Mouse (Mus musculus) ovary, postnatal 36 days (tissue): Measurements from ENCODE around the gene Nfe2l3.
"Not testable (repeated sequence)": the region's sequence is repeated elsewhere in the genome, so short reads cannot be mapped to it uniquely, and the experiment has no call there.

ENCODE experiments used
- DNase-seq: peaks from one replicate; pipeline ENCODE4 v3.0.0; 2022; ENCODE audit warnings: low spot score, mixed read lengths

The Nfe2l3 gene

DNA sequence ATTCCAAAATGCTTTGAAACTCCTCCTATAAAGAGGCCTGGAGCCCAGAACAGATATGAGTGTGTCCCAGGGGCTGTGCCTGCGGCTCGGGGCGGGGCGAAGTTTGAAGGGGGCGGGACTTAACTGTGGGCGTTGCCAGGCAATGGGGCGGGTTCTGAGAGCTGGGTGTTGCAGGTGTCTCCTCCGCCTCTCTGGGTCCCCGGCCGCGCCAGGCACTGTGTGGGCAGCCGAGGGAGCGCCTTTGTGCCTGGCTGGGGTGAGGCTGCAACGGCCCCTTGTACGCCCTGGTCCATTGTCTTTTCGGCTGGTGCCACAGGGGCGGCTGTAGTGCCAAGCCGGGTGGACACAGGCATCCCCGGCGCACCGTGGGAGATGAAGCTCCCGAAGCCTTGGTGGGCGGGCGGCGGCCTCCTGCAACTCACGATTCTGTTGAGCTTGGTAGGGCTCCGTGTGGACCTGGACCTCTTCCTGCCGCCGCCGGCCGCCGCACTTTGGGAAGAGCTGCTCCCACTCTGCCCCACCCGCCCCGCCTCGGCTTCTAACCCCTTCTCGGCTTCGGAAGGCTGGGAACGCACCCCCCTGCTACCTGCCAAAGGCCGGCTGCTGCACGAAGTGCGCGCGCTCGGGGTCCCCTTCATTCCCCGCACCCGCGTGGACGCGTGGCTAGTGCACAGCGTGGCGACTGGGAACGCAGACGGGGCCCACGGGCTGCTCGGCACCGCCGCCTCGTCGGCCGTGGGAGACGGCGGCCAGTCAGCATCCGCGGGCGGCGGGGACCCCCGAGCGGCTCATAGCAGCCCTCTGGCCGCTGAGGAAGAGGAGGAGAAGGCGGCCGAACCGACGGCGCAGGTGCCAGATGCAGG, at the start of gene Nfe2l3:
Gene Nfe2l3 (plus strand): TSS at position 136 of the 863 bp plus-strand sequence.
- peak; percentile 66 for DNase-seq

GRCm38 (mm10) chr6:51383769-51384755, 48.4 kb upstream of the Nfe2l3 start:
- peak; percentile 72 for DNase-seq

DNA sequence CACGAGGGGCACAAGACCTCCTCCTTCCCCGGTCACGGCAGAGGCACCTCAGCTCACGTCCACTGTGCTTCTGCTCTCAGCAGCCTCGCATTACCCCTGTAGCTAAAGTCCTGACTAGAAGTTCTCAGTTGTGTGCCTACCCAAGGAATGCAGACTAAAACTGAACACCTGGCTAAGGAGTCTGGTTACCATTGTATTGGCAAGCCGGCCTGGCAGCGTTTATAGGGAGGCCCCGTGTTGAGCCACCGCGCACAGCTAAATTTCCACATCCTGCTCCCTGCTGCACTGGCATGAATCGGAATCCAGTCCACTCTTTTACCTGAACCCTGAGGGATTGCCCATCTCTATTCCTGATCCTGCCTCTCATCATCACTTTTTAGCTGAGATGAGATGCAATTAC, 42.0 kb upstream of the Nfe2l3 start:
- DNase-seq, result no peak

- DNase-seq, result no peak
Observed at GRCm38 (mm10) chr6:51391816-51392490, 40.5 kb upstream of the Nfe2l3 start.

DNA sequence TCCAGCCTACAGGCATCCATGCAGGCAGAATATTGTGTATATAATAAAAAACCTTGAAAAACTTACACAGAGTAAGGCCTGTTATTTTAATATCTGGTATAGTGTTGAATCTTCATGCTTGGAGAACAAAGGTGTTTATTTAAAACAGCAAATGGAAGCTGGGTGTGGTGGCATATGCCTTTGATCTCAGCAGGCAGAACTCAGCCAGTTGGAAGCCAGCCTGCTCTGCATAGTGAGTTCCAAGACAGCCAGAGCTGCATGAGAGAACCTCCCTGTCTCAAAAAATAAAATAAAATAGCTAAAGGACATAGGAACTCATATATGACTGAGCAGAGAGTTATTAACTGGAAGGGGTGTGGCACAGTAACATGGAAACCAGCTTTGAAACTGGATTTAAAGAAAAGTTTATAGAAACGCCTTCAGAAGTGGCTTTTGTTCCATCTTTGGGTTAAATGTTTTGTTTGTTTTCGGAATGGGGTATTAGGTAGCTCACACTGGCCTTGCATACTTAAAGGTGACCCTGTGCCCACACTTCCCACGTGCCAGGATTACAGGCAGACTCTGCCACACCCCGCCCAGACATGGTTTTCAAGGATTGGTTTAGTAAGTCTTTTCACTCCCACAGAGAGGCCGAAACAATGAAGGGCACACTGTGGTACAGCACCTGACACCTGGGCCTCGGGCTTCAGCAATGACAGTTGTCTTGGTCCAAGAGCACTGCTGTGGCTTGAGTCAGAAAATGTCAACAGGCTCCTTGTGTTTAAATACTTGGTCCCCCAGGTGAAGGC, 38.9 kb upstream of the Nfe2l3 start:
- DNase-seq, result no peak

GRCm38 (mm10) chr6:51394367-51394766, 38.1 kb upstream of the Nfe2l3 start:
- DNase-seq, result not testable (repeated sequence)

- DNase-seq, result not testable (repeated sequence)
Observed at GRCm38 (mm10) chr6:51394963-51395362, 37.5 kb upstream of the Nfe2l3 start.

DNA sequence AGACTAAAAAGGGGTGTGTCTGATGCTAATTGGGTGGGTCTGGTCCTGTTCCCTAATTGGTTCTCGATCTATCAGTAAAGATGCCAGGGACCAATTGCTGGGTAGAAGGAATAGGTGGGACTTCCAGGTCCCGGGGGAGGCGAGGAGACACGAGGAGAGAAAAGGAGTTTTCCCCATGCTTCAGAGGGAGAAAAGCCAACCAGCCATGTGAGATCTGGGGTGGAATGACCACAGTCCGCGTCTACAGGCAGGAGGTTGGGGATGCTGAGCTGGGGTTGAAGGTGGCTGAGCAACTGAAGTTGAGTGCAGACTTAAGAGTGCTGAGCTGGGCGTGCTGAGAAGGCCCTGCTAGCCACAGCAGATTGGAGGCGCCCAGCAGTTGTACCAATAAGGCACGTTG, 37.0 kb upstream of the Nfe2l3 start:
- DNase-seq, result no peak

GRCm38 (mm10) chr6:51399113-51399518, 33.4 kb upstream of the Nfe2l3 start:
- DNase-seq, result peak; percentile 33

GRCm38 (mm10) chr6:51401294-51401693, 31.2 kb upstream of the Nfe2l3 start:
- DNase-seq, result no peak

GRCm38 (mm10) chr6:51403598-51403997, 28.9 kb upstream of the Nfe2l3 start:
- DNase-seq, result no peak

- no peak for DNase-seq
Observed at GRCm38 (mm10) chr6:51404502-51404901, 28.0 kb upstream of the Nfe2l3 start.

- DNase-seq, result no peak
Observed at GRCm38 (mm10) chr6:51416433-51416832, 16.0 kb upstream of the Nfe2l3 start.

DNA sequence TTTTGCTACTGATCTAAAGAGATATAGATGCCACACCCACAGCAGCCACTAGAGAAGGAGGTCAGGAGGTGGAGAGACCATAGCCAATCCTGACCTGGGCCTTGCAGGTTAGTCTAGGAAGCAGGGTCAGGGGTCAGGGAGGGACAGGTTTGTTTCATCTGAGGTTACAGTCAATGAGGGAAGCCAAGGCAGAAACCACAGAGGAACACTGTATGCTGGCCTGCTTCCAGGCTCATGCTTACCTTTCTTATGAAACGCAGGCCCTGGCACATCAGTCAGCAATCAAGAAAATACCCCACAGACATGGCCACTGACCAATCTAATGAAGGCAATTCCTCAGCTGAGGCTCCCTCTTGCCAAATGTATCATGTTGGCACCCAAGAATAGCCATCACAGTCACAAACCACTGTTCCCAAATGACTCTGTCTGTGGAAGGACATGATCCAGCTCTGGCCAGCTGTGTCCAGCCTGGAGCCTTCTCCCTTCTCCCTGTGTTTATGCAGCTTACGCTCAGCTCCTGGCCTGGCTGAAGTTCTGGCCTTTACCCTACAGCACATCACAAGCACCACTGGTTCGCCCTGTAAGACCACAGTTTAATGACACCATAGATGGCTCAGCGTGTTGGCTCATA, 15.0 kb upstream of the Nfe2l3 start:
- no peak for DNase-seq

DNA sequence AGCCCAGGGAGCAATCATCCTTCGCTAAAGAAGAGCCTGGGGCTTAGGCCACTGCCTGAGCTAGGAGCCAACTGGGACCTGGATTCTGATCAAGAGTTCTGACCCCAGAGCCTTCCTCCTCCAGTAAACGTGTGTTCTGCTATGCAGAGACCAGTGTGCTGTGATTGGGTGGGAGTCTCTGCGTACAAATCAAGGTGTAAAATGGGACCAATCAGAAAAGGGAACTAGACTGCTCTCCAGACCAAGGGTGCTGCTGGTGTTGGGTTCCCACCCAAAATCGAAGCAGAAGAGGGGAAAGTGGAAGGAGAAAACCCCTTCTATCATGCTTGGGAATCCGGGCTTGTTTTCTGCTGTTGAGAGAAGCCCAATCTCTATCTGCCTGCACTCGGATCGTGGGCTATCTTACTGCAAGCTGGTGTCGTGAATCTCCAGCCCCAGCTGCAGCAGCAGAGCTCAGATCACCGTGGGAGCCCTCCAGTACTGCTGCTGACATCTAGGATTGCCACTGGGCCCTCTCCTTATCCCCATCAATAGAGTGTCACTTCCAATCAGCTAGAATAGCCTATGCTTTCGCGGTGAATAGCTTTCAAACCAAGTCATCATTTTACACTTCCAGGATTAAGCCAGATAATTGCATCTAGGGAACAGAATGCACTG, 8.9 kb upstream of the Nfe2l3 start:
- no peak for DNase-seq

GRCm38 (mm10) chr6:51424537-51424936, 7.9 kb upstream of the Nfe2l3 start:
- no peak for DNase-seq

- DNase-seq, result no peak
Observed at GRCm38 (mm10) chr6:51434270-51434669, 1.8 kb downstream of the Nfe2l3 start.

- no peak for DNase-seq
Observed at GRCm38 (mm10) chr6:51437665-51438064, 5.2 kb downstream of the Nfe2l3 start.

DNA sequence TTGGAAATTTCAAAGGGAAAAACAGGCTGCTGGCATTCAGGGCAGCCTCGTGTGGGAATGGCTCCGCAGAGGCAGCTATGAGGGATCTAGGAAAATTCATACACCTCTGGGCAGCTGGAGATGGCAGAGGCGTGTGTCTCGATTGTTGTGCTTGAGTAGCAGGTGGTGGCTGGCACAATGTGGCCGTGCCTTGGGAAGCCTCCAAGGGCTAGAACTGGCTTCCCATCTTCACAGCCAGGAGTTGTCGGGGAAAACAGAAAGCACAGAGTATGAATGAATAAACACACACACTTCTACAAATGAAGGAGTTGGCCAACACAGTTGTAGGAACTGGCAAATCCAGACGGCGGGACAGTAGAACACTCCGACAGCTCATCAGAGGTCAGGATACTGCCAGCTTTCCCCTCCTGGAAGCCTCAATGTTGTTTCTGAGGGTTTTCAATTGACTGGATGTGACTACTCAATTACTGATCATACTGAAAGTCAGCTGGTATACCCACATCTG, 6.4 kb downstream of the Nfe2l3 start:
- no peak for DNase-seq
